Mouse (Mus musculus) midbrain, embryonic 14.5 days (tissue): ENCODE results near the gene Olfr774. TPM values are rescaled to one million over a fixed set of nuclear protein-coding genes. Genes with fewer than 3 reads are reported as not detected.
"Not testable (repeated sequence)": the region's sequence is repeated elsewhere in the genome, so short reads cannot be mapped to it uniquely, and the experiment has no call there.

Source experiments
- ATAC-seq: fragments of 200-750 bp; cut with Nextera tagmentation; 2 replicates; pipeline ENCODE4 v1.8.0; 2017; ENCODE audit warnings: moderate number of reproducible peaks, moderate library complexity; ENCODE audit not compliant: low FRiP score, low TSS enrichment
- DNase-seq: peaks from one replicate; pipeline ENCODE4 v3.0.0-alpha.2; 2015
- H3K27ac ChIP-seq: fragments of 300-500 bp; sonication (generic); replicated peaks from 2 replicates; pipeline ENCODE4 v1.5.1; 2014; ENCODE audit warnings: mild to moderate bottlenecking, low read depth, low read length, moderate library complexity
- H3K27me3 ChIP-seq: fragments of 300-500 bp; sonication (generic); 2 replicates; pipeline ENCODE4 v1.6.1; 2014; ENCODE audit warnings: low read length, control low read depth, mixed read lengths; ENCODE audit not compliant: control insufficient read depth, insufficient read depth
- H3K36me3 ChIP-seq: fragments of 300-500 bp; sonication (generic); 2 replicates; pipeline ENCODE4 v1.6.1; 2014; ENCODE audit warnings: low read length, control low read depth; ENCODE audit not compliant: control insufficient read depth, insufficient read depth
- H3K4me1 ChIP-seq: fragments of 300-500 bp; sonication (generic); 2 replicates; pipeline ENCODE4 v1.6.1; 2014; ENCODE audit warnings: mild to moderate bottlenecking, antibody characterized with exemption, low read length, control low read depth; ENCODE audit not compliant: control insufficient read depth, insufficient read depth
- H3K4me2 ChIP-seq: fragments of 300-500 bp; sonication (generic); 2 replicates; pipeline ENCODE4 v1.6.1; 2014; ENCODE audit warnings: mild to moderate bottlenecking, low read length, moderate library complexity
- H3K4me3 ChIP-seq: fragments of 300-500 bp; sonication (generic); replicated peaks from 2 replicates; pipeline ENCODE4 v1.5.1; 2014; ENCODE audit warnings: low read depth, low read length
- H3K9ac ChIP-seq: fragments of 300-500 bp; sonication (generic); replicated peaks from 2 replicates; pipeline ENCODE4 v1.6.1; 2014; ENCODE audit warnings: mild to moderate bottlenecking, low read length, moderate library complexity
- H3K9me3 ChIP-seq: fragments of 300-500 bp; sonication (generic); 2 replicates; pipeline ENCODE4 v1.6.1; 2016; ENCODE audit warnings: low read length, control low read depth, mixed read lengths; ENCODE audit not compliant: control insufficient read depth
- WGBS: fragments of 180-500 bp; shearing (Covaris S2); extraction: QIAGEN DNeasy Blood & Tissue Kit; methylation state at CpG from one replicate; pipeline ENCODE4 v1.1.7; 2014; 5-methylcytosine and 5-hydroxymethylcytosine counted together
- polyA plus RNA-seq: library from polyadenylated mRNA; unstranded; fragments of >200 nt; fragmentation: Nextera tagmentation; extraction: Ambion mirVana; gene quantifications from 2 replicates; pipeline ENCODE4 v1.2.1, GENCODE M21; 2014

Olfr774 gene
- polyA plus RNA-seq, result not detected in 2 replicates

DNA sequence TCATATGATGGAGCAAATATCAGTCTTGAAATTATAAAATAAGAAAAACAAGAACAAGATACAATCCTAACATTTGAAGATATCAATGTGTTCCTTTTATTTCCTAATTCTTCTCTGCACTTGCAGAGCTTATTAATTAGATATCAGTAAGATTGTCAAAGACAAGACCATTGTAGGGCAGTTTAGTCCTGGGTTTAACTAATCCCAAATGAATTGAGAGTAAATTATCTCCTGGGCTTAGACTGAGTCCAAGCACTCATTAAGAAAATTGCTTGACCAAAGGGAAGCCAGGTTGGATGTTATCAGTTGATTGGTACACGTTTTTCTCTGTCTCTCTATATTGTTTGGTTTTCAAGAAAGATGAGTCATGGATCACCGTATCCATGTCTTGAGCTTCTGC is at the start of gene Olfr774:
TSS of gene Olfr774 (plus strand) at position 301 of the 400 bp plus-strand sequence.
- no peak for ATAC-seq
- 75% methylated on average over 2 of the region's 2 CpGs for WGBS

DNA sequence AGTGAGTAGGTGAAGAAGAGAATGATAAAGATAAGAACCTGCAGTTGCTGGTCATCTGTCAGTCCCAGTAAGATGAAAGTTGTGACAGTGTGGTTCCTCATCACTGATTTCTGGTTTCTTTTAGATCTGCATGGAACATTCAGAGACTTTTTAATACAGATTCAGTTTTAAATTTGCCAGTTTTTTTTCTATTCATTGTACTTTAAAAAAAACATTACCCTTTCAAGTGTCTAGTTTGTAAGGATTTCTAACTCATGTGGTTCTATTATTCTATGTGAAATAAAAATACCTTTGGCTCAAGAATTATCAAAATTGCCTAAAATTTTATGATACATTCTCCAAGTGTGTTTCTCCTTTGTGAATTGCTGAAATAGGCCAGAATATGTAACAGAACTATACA is 48.7 kb upstream of the Olfr774 start, which contains the start of gene Olfr773:
TSS of gene Olfr773 (minus strand) at position 101 of the 400 bp plus-strand sequence.
- not testable (repeated sequence) for H3K4me1 ChIP-seq, H3K4me2 ChIP-seq, H3K27me3 ChIP-seq, ATAC-seq, H3K27ac ChIP-seq, H3K9me3 ChIP-seq, H3K36me3 ChIP-seq, DNase-seq, H3K4me3 ChIP-seq, H3K9ac ChIP-seq

More for the DNA sequence above, at the start of gene Olfr774:
- no peak for DNase-seq
- Histone ChIP-seq H3K4me2 (no peak within 1 kb of the TSS), H3K9me3 (no peaks in the 10 kb centered on the region), H3K4me3 (no peak within 1 kb of the TSS), H3K9ac (no peak within 1 kb of the TSS), H3K27ac (no peak within 1 kb of the TSS), H3K36me3 (no peaks in the 10 kb centered on the region), H3K27me3 (no peaks in the 10 kb centered on the region), H3K4me1 (no peaks in the 10 kb centered on the region)

DNA sequence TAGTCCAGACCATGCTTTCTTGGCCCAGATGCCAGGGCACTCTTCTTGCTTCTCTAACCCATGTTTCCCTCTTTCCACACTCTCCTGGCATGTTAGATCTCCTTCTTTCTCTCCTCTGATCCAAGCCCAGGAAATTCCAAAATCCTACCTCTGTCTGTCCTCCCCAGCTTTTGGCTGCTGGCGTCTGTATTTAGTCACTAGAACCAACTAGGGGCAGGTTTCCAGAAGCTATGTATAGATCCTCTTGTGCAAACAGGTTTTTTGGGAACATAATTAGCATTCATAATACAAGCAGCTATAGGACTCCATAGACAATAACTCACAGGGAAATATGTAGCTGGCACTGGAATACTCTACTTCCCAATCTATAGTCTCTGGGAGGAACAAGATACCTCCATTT is 5.3 kb upstream of the Olfr774 start:
- H3K27ac ChIP-seq, result no peak overlapping the region
- 82% methylated on average over 1 of the region's 1 CpGs for WGBS
- H3K27me3 ChIP-seq, result no peaks in the 10 kb centered on the region
- no peaks in the 10 kb centered on the region for H3K9me3 ChIP-seq
- no peak overlapping the region for H3K9ac ChIP-seq
- H3K4me3 ChIP-seq, result no peak overlapping the region
- DNase-seq, result no peak
- ATAC-seq, result no peak
- no peak overlapping the region for H3K4me2 ChIP-seq
- H3K4me1 ChIP-seq, result no peaks in the 10 kb centered on the region
- no peaks in the 10 kb centered on the region for H3K36me3 ChIP-seq

DNA sequence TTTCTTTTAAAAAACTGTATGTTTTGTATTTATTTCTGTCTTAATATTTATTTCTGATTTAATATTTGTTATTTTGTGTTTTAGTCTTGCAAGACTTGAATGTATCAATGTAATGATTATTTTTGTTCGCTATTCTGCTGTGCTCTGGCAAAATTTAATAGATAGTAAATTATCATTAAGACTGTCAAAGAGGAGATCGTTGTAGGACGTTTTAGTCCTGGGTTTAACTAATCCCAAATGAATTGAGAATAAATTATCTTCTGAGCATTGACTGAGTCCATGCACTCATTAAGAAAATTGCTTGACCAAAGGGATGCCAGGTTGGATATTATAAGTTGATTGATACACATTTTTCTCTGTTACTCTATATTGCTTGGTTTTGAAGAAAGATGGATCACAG is 12.1 kb downstream of the Olfr774 start, which contains the start of gene Olfr775:
TSS of gene Olfr775 (plus strand) at position 301 of the 400 bp plus-strand sequence.
- H3K4me2 ChIP-seq, result no peak within 1 kb of the TSS
- no peak for ATAC-seq
- WGBS, result 72% methylated on average over 3 of the region's 3 CpGs
- no peaks in the 10 kb centered on the region for H3K4me1 ChIP-seq
- no peak within 1 kb of the TSS for H3K27ac ChIP-seq
- no peaks in the 10 kb centered on the region for H3K36me3 ChIP-seq
- no peak within 1 kb of the TSS for H3K4me3 ChIP-seq
- no peak for DNase-seq
- no peaks in the 10 kb centered on the region for H3K9me3 ChIP-seq
- H3K27me3 ChIP-seq, result no peaks in the 10 kb centered on the region
- H3K9ac ChIP-seq, result no peak within 1 kb of the TSS

DNA sequence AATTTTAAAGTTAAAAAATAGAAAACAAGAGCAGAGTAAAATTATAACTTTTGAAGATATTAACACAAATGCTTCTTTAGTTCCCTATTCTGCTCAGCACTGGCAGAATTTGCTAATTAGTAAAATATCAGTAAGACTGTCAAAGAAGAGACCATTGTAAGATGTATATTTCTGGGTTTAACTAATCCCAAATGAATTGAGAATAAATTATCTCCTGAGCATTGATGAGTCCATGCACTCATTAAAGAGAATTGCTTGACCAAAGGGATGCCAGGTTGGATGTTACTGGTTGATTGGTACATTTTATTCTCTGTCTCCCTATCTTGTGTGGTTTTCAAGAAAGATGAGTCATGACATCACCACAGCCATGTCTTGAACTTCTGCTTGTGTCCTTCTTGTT is 22.8 kb downstream of the Olfr774 start, which contains the start of gene Olfr776:
TSS of gene Olfr776 (plus strand) at position 301 of the 400 bp plus-strand sequence.
- no peak for DNase-seq
- Histone ChIP-seq H3K4me2 (no peak within 1 kb of the TSS), H3K36me3 (no peaks in the 10 kb centered on the region), H3K9me3 (no peaks in the 10 kb centered on the region), H3K4me3 (no peak within 1 kb of the TSS), H3K27ac (no peak within 1 kb of the TSS), H3K4me1 (no peaks in the 10 kb centered on the region), H3K9ac (no peak within 1 kb of the TSS), H3K27me3 (no peaks in the 10 kb centered on the region)
- ATAC-seq, result no peak

DNA sequence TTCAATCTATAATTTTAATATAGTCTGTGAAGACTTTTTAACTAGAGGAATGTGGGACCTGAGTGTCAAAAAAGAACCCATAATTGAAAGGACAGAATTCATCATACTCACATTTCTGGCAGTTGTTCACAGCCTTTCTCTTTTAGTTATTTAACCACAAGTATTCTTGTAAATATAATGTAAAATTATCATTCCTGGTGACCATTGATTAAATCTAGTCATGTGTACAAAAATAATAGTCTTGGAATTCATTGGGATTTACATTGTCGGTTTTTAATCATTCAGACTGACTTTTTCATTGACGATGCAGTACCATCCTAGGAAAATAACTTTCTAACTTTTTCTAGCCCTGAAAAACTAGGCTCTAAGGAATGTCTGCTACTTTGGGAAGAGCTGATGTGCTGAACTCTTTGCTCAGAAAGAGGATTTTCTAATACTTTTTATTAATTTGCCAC is 35.1 kb downstream of the Olfr774 start, which contains the start of gene Olfr777:
TSS of gene Olfr777 (minus strand) at position 405 of the 455 bp plus-strand sequence.
- Histone ChIP-seq H3K9me3 (no peaks in the 10 kb centered on the region), H3K27me3 (no peaks in the 10 kb centered on the region), H3K9ac (no peak within 1 kb of the TSS), H3K36me3 (no peaks in the 10 kb centered on the region), H3K4me2 (no peak within 1 kb of the TSS), H3K4me1 (no peaks in the 10 kb centered on the region), H3K27ac (no peak within 1 kb of the TSS), H3K4me3 (no peak within 1 kb of the TSS)
- DNase-seq, result no peak
- 90% methylated on average over 2 of the region's 2 CpGs for WGBS
- no peak for ATAC-seq

Other genes starting within 250 kb of the Olfr774 start
- not detected in 2 replicates for gene Olfr9, start 246.8 kb upstream of the Olfr774 start, polyA plus RNA-seq
- gene Olfr763, start 225.4 kb upstream of the Olfr774 start, polyA plus RNA-seq, result not detected in 2 replicates
- gene Olfr764-ps1, start 196.3 kb upstream of the Olfr774 start, polyA plus RNA-seq, result not detected in 2 replicates
- gene Olfr765, start 186.2 kb upstream of the Olfr774 start, polyA plus RNA-seq, result not detected in 2 replicates
- not detected in 2 replicates for gene Olfr766-ps1, start 167.2 kb upstream of the Olfr774 start, polyA plus RNA-seq
- not detected in 2 replicates for gene Olfr767, start 153.3 kb upstream of the Olfr774 start, polyA plus RNA-seq
- not detected in 2 replicates for gene Olfr768, start 136.8 kb upstream of the Olfr774 start, polyA plus RNA-seq
- not detected in 2 replicates for gene Olfr769, start 118.3 kb upstream of the Olfr774 start, polyA plus RNA-seq
- not detected in 2 replicates for gene Olfr770, start 97.2 kb upstream of the Olfr774 start, polyA plus RNA-seq
- gene Olfr771, start 71.5 kb upstream of the Olfr774 start, polyA plus RNA-seq, result not detected in 2 replicates
- not detected in 2 replicates for gene Olfr772, start 58.3 kb upstream of the Olfr774 start, polyA plus RNA-seq
- not detected in 2 replicates for gene Olfr773, start 48.8 kb upstream of the Olfr774 start, polyA plus RNA-seq
- not detected in 2 replicates for gene Olfr775, start 12.2 kb downstream of the Olfr774 start, polyA plus RNA-seq
- not detected in 2 replicates for gene Olfr776, start 22.9 kb downstream of the Olfr774 start, polyA plus RNA-seq
- not detected in 2 replicates for gene Olfr777, start 35.3 kb downstream of the Olfr774 start, polyA plus RNA-seq
- gene Olfr780, start 81.9 kb downstream of the Olfr774 start, polyA plus RNA-seq, result not detected in 2 replicates
- gene Olfr781, start 92.7 kb downstream of the Olfr774 start, polyA plus RNA-seq, result not detected in 2 replicates
- gene Olfr782, start 112.6 kb downstream of the Olfr774 start, polyA plus RNA-seq, result not detected in 2 replicates
- gene Olfr784, start 147.9 kb downstream of the Olfr774 start, polyA plus RNA-seq, result 0.13 and 0.14 TPM in 2 replicates
- not detected in 2 replicates for gene Olfr785, start 169.2 kb downstream of the Olfr774 start, polyA plus RNA-seq
- not detected in 2 replicates for gene Olfr786, start 191.1 kb downstream of the Olfr774 start, polyA plus RNA-seq
- not detected in 2 replicates for gene Olfr787, start 225.7 kb downstream of the Olfr774 start, polyA plus RNA-seq
- not detected in 2 replicates for gene Olfr788, start 234.8 kb downstream of the Olfr774 start, polyA plus RNA-seq
- gene Olfr789, start 248.5 kb downstream of the Olfr774 start, polyA plus RNA-seq, result not detected in 2 replicates